Mouse (Mus musculus) lung, postnatal 0 days (tissue): Measurements from ENCODE around the gene Nars2.

Source experiments
- CTCF ChIP-seq: IDR thresholded peaks from 2 replicates; pipeline ENCODE4 v1.5.1; 2016; ENCODE audit warnings: antibody characterized with exemption, mild to moderate bottlenecking
- EP300 ChIP-seq: IDR thresholded peaks from 2 replicates; pipeline ENCODE4 v1.6.1; 2016; ENCODE audit warnings: antibody characterized with exemption, mild to moderate bottlenecking, control low read depth

DNA sequence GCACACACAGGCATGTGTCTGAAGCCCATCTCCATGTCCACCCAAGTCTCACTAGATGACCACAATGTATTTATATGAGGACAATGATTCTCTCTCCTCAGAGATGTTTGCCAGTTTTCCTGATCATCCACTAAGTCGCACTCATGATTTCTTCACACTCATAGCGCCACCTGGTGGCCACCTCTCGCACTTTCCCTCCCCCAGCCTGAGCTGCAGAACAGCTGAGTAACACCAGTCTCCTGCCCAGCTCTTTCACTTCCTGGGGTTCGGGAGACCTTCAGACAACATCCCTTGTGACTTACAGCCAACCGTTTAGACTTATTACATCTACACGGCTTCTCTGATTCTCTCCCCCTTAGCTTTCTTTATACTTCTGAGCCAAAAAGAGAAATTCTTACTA is 37.3 kb upstream of the Nars2 start:
- TF ChIP-seq CTCF (peak; percentile 97), EP300 (no peak)
